Mouse (Mus musculus) C2C12 (cell line): ENCODE results near the gene Popdc2.

Experiments
- CEBPB ChIP-seq: IDR thresholded peaks from one replicate; pipeline ENCODE4 v1.6.1; 2011; ENCODE audit warnings: low read depth, mild to moderate bottlenecking, control low read depth, moderate library complexity
- CTCF ChIP-seq: IDR thresholded peaks from one replicate; pipeline ENCODE4 v1.5.1; 2011; ENCODE audit not compliant: control insufficient read depth, insufficient read depth, insufficient read length
- MAX ChIP-seq: IDR thresholded peaks from one replicate; pipeline ENCODE4 v1.6.1; 2011; ENCODE audit warnings: mild to moderate bottlenecking, control low read depth
- MYOD1 ChIP-seq: IDR thresholded peaks from one replicate; pipeline ENCODE4 v1.6.1; 2011; ENCODE audit warnings: low read depth; ENCODE audit not compliant: control insufficient read depth, insufficient read length
- MYOG ChIP-seq: IDR thresholded peaks from one replicate; pipeline ENCODE4 v1.6.1; 2011; ENCODE audit not compliant: control insufficient read depth, insufficient read length; ENCODE audit errors: extremely low read depth
- USF1 ChIP-seq: IDR thresholded peaks from one replicate; pipeline ENCODE4 v1.6.1; 2011; ENCODE audit warnings: low read depth, mild to moderate bottlenecking, control low read depth, moderate library complexity

DNA sequence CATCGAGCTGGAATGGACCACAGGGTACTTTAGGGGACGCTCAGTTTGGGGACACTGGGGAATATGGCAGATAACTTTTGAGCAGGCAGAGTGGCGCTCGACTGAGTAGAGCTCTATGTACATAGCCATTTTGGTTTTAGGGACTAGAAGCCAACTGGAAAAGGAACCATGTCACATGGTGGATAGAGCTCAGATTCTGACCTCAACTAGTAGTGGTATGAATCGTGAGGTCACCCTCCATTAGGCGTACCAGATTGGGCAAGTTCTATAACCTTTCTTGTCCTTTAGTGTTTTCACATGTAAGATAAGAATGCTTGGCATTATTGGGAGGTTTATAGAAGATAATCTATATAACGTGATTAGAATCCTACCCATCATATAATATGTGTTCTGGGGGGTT, 28.3 kb downstream of the Popdc2 start:
- TF ChIP-seq CTCF: no peak
- no peak for TF ChIP-seq MYOG
- no peak for TF ChIP-seq MAX
- no peak for TF ChIP-seq USF1
- no peak for TF ChIP-seq MYOD1
- no peak for TF ChIP-seq CEBPB
